Mouse (Mus musculus) hematopoietic stem cell, adult 5-6 weeks (primary cell): Measurements from ENCODE around the gene Vopp1. TPM values are rescaled to one million over a fixed set of nuclear protein-coding genes. Genes with fewer than 3 reads are reported as not detected.

Source experiments
- ATAC-seq, 2 experiments: fragments of 125-278 bp in 1 of 2; replicated peaks in 1 of 2; 2 replicates each; pipeline ENCODE4 v1.8.0; 2016 to 2017; ENCODE audit warnings: inconsistent platforms in 2 of 2, mild to moderate bottlenecking in 2 of 2, moderate number of reproducible peaks in 2 of 2, low read depth in 1 of 2, moderate TSS enrichment in 1 of 2; ENCODE audit not compliant: low FRiP score in 2 of 2, poor library complexity in 2 of 2, severe bottlenecking in 2 of 2, insufficient read depth in 1 of 2, low TSS enrichment in 1 of 2
- total RNA-seq: library from RNA; stranded (forward); fragments of 172-1452, 232-1000 nt; gene quantifications from 2 replicates; pipeline ENCODE4 v1.2.3, GENCODE M21; 2017

Vopp1 gene
- 26.6 and 39.3 TPM in 2 replicates for total RNA-seq

GRCm38 (mm10) chr6:57824422-57825258, at the start of gene Vopp1:
Vopp1 (minus strand) TSS chr6:57825159.
- peak; percentile 95 to 96 for ATAC-seq

DNA sequence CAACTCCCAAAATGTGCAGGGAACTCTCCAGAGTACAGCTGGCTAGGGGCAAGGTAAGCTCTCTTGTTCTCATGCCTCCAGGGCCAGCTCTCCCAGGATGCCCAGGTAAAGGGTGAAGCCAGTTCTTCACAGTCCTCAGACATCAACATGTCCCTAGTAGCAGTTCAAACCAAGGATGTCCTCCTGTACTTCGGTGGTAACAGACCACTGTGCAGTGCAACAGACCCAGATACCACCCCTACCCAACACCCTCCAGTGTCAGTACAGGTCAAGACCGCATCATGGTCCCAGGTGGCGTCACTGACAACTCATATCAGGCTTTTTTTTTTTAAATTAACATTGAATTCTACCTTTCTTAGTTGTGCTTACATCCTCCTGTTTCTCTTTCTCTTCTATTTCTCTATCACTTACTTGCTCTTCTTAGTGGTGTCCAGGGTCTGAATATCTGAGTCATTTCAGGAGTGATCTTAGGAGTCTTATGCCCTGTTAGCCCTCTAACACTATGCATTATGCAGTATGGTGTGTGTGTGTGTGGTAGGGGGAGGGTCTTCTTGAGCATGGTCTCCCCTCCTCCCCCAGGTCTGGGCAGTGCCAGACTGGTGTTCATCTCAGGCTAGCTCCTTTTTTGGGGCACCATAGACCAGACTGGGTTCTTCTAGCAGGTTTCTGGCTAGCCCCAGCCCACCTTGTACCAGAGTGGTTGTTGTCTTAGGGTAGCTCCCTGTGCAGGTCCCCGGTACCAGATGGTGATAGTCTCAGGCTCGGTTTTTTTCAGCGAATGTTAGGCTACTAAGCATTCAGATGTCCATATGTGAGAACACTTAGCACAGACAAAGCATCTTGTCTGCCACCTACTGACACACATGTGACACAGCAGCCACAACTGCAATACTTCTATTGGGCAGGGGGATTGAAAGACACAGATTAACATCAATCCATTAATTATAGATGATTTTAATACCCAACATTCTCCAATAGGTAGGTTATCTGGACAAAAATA, 34.4 kb upstream of the Vopp1 start:
- peak; percentile 93 to 100 for ATAC-seq

GRCm38 (mm10) chr6:57851177-57851576, 26.2 kb upstream of the Vopp1 start:
- ATAC-seq, result peak in 1 of 2 experiments; percentile 39; a peak in 1 of 4 replicates

- no peak for ATAC-seq
These were observed 25.3 kb upstream of the Vopp1 start, which contains the start of gene Vmn1r21 for GRCm38 (mm10) chr6:57850286-57850685. Vmn1r21 (minus strand) TSS chr6:57850343.

GRCm38 (mm10) chr6:57839693-57840408, 14.9 kb upstream of the Vopp1 start:
- no peak for ATAC-seq

- ATAC-seq, result peak in 1 of 2 experiments; percentile 3; a peak in 2 of 4 replicates
These were observed 328 bp upstream of the Vopp1 start for GRCm38 (mm10) chr6:57825259-57825715.

DNA sequence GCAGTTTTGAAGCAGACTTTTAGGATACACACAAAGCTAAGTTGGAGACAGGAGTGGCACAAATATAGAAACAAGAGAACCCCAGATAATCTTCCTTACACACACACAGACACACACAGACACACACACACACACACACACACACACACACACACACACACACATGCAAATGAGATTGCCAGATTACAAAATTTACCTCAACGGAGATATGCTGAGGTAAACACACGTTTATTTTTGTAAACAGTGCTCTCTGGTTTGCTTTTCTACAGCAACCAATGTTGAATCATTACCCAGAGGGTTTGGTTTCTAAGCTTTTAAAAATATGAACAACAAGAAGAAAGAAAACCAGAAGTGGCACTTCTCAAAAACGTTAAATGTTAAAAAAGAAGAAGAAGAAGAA, 1.5 kb downstream of the Vopp1 start:
- no peak for ATAC-seq

DNA sequence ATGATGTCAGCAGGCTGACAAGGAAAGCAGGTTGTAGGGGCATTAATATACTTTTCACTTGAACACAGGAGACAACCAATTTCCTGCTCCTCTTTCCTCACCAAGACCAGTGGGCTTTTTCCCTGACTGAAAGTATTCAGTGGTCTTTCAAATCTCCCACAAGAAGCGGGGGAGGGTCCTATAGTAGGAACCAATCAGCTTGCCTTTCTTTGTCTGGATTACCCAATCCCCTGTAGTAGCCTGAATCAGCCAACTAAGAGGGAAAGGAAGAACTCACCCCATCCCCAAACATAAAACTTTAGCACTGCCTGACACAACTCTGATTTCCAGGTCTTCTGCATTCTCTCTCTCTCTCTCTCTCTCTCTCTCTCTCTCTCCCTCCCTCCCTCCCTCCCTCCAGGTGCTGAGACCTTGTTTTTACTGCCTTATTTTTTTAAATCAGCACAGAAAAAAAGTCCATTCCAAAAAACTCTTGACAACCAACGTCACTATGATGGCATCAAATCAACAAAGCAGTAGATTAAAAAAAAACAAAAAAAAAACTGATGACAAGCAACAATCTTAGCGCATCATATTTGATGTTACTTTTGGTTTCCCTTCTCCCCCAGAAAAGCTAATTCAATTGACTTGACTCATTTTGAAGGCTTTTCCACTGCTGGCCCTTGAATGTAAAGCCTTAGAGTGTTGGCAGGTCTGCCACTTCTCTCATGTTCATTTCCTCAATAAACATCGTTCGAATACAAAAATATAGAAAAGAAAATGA, 2.1 kb downstream of the Vopp1 start:
- ATAC-seq, result no peak

GRCm38 (mm10) chr6:57814436-57814940, 10.5 kb downstream of the Vopp1 start:
- ATAC-seq, result no peak

GRCm38 (mm10) chr6:57811748-57812730, 12.9 kb downstream of the Vopp1 start:
- ATAC-seq, result peak; percentile 81 to 83

DNA sequence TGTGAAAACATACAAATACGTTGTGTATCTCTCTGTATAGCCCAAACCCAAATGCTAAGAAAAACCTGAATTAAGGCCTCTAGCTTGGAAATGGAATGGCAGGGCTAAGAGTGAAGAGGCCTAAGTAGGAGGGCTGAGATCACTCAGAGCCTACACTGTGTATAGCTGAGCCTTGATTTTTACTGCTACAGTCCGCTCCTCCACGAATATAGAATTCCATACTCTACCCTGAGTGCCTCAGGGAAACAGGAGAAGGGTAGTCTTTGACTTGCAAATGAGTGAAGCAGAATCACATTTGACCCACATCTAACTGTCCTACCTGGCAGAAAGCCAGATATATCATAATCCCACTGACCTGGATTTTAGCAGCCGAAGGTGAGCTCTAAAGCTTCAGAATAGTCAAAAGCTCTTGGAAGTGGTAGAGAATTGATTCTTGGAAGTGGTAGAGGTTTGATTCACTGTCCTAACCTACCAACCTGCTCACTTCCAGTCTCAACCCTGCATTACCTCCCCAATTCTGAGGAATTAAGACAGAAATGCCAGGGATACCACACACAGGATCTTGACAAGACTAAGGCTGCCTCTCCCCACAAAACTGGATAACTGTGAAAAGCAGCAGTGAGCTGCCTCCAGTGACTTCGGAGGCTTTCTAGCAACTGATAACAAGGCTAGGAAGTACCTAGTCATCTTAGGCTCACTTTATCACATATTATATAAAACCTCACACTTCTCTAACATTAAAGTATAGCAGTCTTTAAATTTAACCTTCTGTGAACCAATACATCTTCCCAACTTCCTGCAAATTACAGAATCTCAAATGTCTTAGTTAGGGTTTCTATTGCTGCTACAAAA, 19.5 kb downstream of the Vopp1 start:
- no peak for ATAC-seq

DNA sequence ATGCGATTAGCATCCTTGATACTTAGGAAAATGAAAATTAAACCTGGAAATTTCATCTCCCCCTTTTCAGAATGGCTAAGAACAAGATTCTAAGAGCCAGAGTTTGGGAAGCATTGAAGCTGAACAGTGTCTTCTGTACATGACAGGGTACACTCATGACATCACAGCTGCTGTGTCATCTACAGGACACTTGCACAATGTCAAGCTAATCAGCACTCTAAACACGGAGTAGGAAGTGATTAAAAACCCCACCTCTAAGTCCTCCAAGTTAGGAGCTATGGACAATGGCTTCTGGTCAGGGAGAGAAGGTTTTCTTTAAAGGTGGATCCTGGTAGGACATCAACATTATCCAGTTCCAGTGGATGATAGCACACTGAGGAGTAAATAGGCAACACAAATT, 21.8 kb downstream of the Vopp1 start:
- peak in 1 of 2 experiments; percentile 62; a peak in 1 of 4 replicates for ATAC-seq

DNA sequence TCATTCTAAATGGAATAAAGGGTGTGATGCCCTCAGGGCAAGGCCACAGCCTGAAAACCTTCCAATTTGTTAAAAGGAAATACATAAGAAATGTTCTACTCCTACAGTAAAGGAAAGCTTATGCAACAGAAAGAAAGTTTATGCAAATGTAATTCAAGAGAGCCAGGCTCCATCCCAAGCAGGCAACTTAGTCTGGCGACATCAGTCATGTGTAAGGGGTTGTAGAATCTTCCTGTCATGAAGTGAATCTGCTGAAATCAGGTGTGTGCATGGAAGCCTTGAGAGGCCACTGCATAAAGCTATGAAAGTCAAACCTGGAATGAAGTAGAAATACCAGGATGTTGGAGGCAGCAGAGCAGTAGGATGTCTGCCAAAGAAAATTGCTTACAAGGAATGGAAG, 26.0 kb downstream of the Vopp1 start:
- no peak for ATAC-seq

DNA sequence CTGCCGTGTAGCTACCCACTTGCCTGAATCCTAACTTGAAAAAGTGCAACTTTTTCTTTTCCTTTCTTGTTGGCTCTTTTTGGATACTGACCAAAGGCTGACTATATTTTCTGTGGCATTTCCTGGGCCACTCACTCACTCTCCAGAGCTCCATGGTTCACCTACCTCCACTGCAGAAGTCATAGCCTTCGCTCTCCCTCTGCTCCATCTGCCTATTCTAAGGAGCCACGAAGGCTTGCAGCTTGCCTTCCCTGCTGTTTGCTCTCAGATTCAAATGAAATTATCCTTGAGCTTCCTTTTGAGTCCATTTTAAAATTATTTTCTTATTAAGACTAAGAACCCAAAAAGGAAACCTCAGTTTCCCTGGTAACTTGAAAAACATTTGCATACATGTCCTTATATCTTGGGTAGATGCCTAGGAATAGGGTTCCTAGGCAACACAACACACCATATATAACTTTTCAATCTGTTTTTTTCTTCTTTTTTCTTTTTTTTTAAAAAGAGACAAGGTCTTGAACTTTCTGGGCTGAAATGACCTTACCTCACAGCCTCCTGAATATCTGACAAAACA, 28.0 kb downstream of the Vopp1 start:
- ATAC-seq, result no peak
